Mouse (Mus musculus) hindbrain, postnatal 0 days (tissue): Measurements from ENCODE around the gene Sec14l1. TPM values are rescaled to one million over a fixed set of nuclear protein-coding genes. Genes with fewer than 3 reads are reported as not detected.

Source experiments
- ATAC-seq: fragments of 200-750 bp; cut with Nextera tagmentation; 2 replicates; pipeline ENCODE4 v1.8.0; 2017; ENCODE audit warnings: mild to moderate bottlenecking, moderate TSS enrichment, moderate library complexity
- DNase-seq: peaks from one replicate; pipeline ENCODE4 v3.0.0-alpha.2; 2015; ENCODE audit warnings: low spot score
- H3K27ac ChIP-seq: fragments of 300-500 bp; sonication (generic); 2 replicates; pipeline ENCODE4 v1.5.1; 2014; ENCODE audit warnings: mild to moderate bottlenecking
- H3K27me3 ChIP-seq: fragments of 300-500 bp; sonication (generic); 2 replicates; pipeline ENCODE4 v1.6.1; 2014; ENCODE audit warnings: low read length, mixed read lengths; ENCODE audit not compliant: insufficient read depth
- H3K36me3 ChIP-seq: fragments of 300-500 bp; sonication (generic); 2 replicates; pipeline ENCODE4 v1.6.1; 2014; ENCODE audit warnings: low read length, mixed read lengths; ENCODE audit not compliant: insufficient read depth
- H3K4me1 ChIP-seq: fragments of 300-500 bp; sonication (generic); 2 replicates; pipeline ENCODE4 v1.6.1; 2014; ENCODE audit warnings: antibody characterized with exemption, low read length, mixed read lengths; ENCODE audit not compliant: insufficient read depth
- H3K4me2 ChIP-seq: fragments of 300-500 bp; sonication (generic); 2 replicates; pipeline ENCODE4 v1.6.1; 2014; ENCODE audit warnings: low read depth, mild to moderate bottlenecking, low read length, moderate library complexity, mixed read lengths
- H3K4me3 ChIP-seq: fragments of 300-500 bp; sonication (generic); 2 replicates; pipeline ENCODE4 v1.5.1; 2014; ENCODE audit warnings: low read length
- H3K9ac ChIP-seq: fragments of 300-500 bp; sonication (generic); replicated peaks from 2 replicates; pipeline ENCODE4 v1.6.1; 2014; ENCODE audit warnings: mild to moderate bottlenecking, low read length, moderate library complexity, mixed read lengths
- H3K9me3 ChIP-seq: fragments of 300-500 bp; sonication (generic); 2 replicates; pipeline ENCODE4 v1.6.1; 2016; ENCODE audit warnings: low read length, mixed read lengths
- CTCF ChIP-seq: IDR thresholded peaks from 2 replicates; pipeline ENCODE4 v1.5.1; 2016; ENCODE audit warnings: antibody characterized with exemption, control low read depth, low read depth
- WGBS: fragments of 180-500 bp; shearing (Covaris S2); extraction: QIAGEN DNeasy Blood & Tissue Kit; methylation state at CpG from one replicate; pipeline ENCODE4 v1.1.7; 2014; 5-methylcytosine and 5-hydroxymethylcytosine counted together
- polyA plus RNA-seq: library from polyadenylated mRNA; unstranded; fragments of >200 nt; fragmentation: Nextera tagmentation; extraction: Ambion mirVana; gene quantifications from 2 replicates; pipeline ENCODE4 v1.2.1, GENCODE M21; 2015
- total RNA-seq: library from RNA; depleted of rRNA; stranded (reverse); fragments of >200 nt; gene quantifications from 2 replicates; pipeline ENCODE4 v1.2.3, GENCODE M21; 2014

The Sec14l1 gene
- total and polyA plus RNA-seq, 2 experiments from 2014 or later, result 47.0 to 74.1 TPM

GRCm38 (mm10) chr11:117120285-117121163, 5.6 kb downstream of the Sec14l1 start:
- Histone ChIP-seq H3K4me1 (peaks cover 46% of the 10 kb centered on the region), H3K9ac (peak overlapping the region; percentile 35; the same call in 1 of the 2 replicates)
- ATAC-seq, result no peak

GRCm38 (mm10) chr11:117121164-117121535, 6.2 kb downstream of the Sec14l1 start:
- DNase-seq (peak; percentile 49), ATAC-seq (peak; percentile 11; the same call in 1 of the 2 replicates)
- Histone ChIP-seq H3K36me3 (peaks cover 5% of the 10 kb centered on the region; the same call in 1 of the 2 replicates), H3K27ac (peak overlapping the region; percentile 70), H3K4me2 (peak overlapping the region; percentile 16; the same call in 1 of the 2 replicates), H3K9ac (peak overlapping the region; percentile 35; the same call in 1 of the 2 replicates), H3K27me3 (no peaks in the 10 kb centered on the region), H3K9me3 (no peaks in the 10 kb centered on the region), H3K4me1 (peaks cover 46% of the 10 kb centered on the region), H3K4me3 (no peak overlapping the region)
- 32% methylated on average over 11 of the region's 11 CpGs for WGBS
- no peak for TF ChIP-seq CTCF

More at GRCm38 (mm10) chr11:117120285-117121163, 5.6 kb downstream of the Sec14l1 start:
- no peaks in the 10 kb centered on the region for H3K9me3 ChIP-seq
- H3K27ac ChIP-seq, result peak overlapping the region; percentile 70
- H3K27me3 ChIP-seq, result no peaks in the 10 kb centered on the region
- peak overlapping the region; percentile 16 for H3K4me2 ChIP-seq
- no peak for TF ChIP-seq CTCF
- no peak for DNase-seq
- H3K4me3 ChIP-seq, result no peak overlapping the region
- WGBS, result 48% methylated on average over 20 of the region's 20 CpGs
- H3K36me3 ChIP-seq, result peaks cover 5% of the 10 kb centered on the region; the same call in 1 of the 2 replicates

- H3K4me2 ChIP-seq, result no peak overlapping the region
- H3K9ac ChIP-seq, result no peak overlapping the region; the same call in 1 of the 2 replicates
- H3K27ac ChIP-seq, result peak overlapping the region; percentile 70; the same call in 1 of the 2 replicates
- DNase-seq (no peak), ATAC-seq (no peak)
- 89% methylated on average over 6 of the region's 6 CpGs for WGBS
- H3K27me3 ChIP-seq, result no peaks in the 10 kb centered on the region
- H3K36me3 ChIP-seq, result peaks cover 5% of the 10 kb centered on the region; the same call in 1 of the 2 replicates
- TF ChIP-seq CTCF, result no peak
- H3K4me1 ChIP-seq, result peaks cover 42% of the 10 kb centered on the region
- no peak overlapping the region for H3K4me3 ChIP-seq
- no peaks in the 10 kb centered on the region for H3K9me3 ChIP-seq
Observed at GRCm38 (mm10) chr11:117121954-117122353, 7.0 kb downstream of the Sec14l1 start.

GRCm38 (mm10) chr11:117123418-117124085, 8.6 kb downstream of the Sec14l1 start:
- WGBS, result 75% methylated on average over 17 of the region's 17 CpGs
- DNase-seq (no peak), ATAC-seq (peak; percentile 13; the same call in 1 of the 2 replicates)
- Histone ChIP-seq H3K4me1 (peaks cover 28% of the 10 kb centered on the region), H3K9me3 (no peaks in the 10 kb centered on the region), H3K27ac (peak overlapping the region; percentile 27), H3K9ac (no peak overlapping the region), H3K4me3 (no peak overlapping the region), H3K4me2 (no peak overlapping the region), H3K36me3 (no peaks in the 10 kb centered on the region), H3K27me3 (no peaks in the 10 kb centered on the region)
- TF ChIP-seq CTCF, result no peak

- Histone ChIP-seq H3K9me3 (no peaks in the 10 kb centered on the region), H3K9ac (no peak overlapping the region), H3K4me1 (peaks cover 29% of the 10 kb centered on the region), H3K4me3 (no peak overlapping the region), H3K27me3 (no peaks in the 10 kb centered on the region), H3K4me2 (no peak overlapping the region), H3K36me3 (no peaks in the 10 kb centered on the region), H3K27ac (peak overlapping the region; percentile 27; the same call in 1 of the 2 replicates)
- ATAC-seq (no peak), DNase-seq (no peak)
- WGBS, result 73% methylated on average over 10 of the region's 10 CpGs
- TF ChIP-seq CTCF, result no peak
Observed at GRCm38 (mm10) chr11:117124539-117124938, 9.6 kb downstream of the Sec14l1 start.

GRCm38 (mm10) chr11:117127250-117127837, 12.4 kb downstream of the Sec14l1 start:
- H3K36me3 ChIP-seq, result no peaks in the 10 kb centered on the region
- H3K27me3 ChIP-seq, result no peaks in the 10 kb centered on the region
- H3K9me3 ChIP-seq, result no peaks in the 10 kb centered on the region
- TF ChIP-seq CTCF, result no peak
- no peak overlapping the region for H3K4me2 ChIP-seq
- peaks cover 24% of the 10 kb centered on the region for H3K4me1 ChIP-seq
- WGBS, result 55% methylated on average over 13 of the region's 13 CpGs
- H3K4me3 ChIP-seq, result no peak overlapping the region
- no peak for ATAC-seq
- H3K9ac ChIP-seq, result no peak overlapping the region
- peak overlapping the region; percentile 62; the same call in 1 of the 2 replicates for H3K27ac ChIP-seq
- no peak for DNase-seq
